Mouse (Mus musculus) layer of hippocampus, adult 11-12 months (tissue): ENCODE measurements at regions not wholly inside any gene's neighbourhood (a gene's known extent, or its start where the extent isn't known, plus 50 kb on each side); places are given as distances from the start of the nearest gene placed in this dataset.
"Not testable (repeated sequence)": the region's sequence is repeated elsewhere in the genome, so short reads cannot be mapped to it uniquely, and the experiment has no call there.

Experiments used
- DNase-seq: peaks from one replicate; pipeline ENCODE4 v3.0.0; 2022; ENCODE audit warnings: low spot score

DNA sequence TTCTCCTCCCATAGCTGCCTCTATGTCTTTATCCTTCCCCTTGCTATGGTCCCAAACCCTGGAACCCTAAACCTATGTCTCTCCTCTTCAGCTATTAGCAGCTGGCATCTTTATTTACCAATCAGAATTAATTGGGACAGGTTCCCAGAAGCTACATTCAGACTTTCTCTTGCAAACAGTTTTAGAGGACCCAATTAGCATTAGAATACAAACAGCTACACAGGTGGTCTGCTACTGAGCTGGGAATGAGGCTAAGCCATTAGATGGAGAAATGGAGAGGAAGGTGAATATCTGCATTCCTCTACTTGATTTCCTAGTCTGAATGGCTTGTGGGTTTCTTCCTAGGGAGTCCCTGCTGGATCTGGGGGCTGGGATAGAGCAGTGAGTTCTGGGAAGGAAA, 611.9 kb downstream of the A830018L16Rik start:
- DNase-seq, result no peak

DNA sequence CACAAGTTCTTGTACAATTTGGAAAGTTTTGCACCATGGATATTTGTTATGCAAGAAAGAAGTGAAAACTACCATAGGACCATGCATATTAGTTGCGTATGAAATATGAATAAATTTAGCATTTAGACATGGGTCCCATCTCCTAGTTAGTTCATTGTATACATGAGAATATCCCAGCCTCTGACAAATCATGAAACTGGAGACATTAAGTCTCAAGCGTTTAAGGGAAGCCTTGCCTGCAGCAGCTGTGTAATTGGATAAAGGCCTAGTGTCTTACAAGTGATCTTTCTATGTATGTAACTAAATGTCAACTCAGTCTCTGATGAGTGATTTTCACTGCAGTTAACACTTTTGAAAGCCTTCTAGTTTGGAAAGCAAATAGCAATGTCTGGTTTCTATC, 613.5 kb downstream of the A830018L16Rik start:
- no peak for DNase-seq

DNA sequence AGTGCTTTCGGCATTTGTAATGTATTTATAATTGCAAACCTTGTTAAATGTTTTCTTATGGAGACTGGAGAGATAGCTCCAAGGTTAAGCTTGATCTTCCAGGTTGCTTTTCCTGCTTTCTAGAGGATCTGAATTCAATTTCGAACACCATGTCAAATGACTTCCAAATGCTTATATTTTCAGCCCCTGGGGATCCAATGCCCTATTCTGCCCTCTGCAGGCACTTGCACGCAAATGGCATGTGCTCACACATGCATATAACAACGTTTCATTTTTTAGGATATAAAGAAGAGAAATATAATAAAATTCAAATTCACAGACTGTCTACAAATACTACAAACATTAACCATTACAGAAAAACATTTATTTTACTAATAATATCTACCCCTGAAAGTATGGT, 614.2 kb downstream of the A830018L16Rik start:
- no peak for DNase-seq

DNA sequence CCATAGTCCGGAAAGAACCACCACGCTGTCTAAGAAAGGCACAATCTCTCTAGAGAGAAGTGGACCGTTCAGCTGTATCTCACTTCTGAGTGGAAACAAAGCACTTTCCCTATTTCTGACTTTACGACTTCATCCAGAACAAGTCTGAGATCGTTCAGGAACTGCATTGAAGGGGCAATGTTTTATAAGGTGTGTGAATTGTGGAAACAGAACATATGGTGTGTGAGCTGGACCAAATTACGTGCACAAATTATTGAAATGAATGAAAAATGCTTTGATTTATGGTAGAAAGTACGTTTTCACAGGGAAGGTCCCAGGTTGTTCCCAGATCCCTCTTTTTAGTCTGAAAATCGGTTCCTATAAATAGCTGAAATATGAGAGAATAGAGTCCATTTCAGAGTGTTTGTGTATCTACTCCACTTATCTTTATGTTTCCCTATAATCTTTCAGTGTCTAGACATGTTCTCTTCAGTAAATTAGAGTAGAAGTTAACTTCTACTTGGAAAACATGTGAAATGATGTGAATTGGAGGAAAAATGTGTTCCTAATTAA, 638.1 kb downstream of the A830018L16Rik start:
- no peak for DNase-seq

DNA sequence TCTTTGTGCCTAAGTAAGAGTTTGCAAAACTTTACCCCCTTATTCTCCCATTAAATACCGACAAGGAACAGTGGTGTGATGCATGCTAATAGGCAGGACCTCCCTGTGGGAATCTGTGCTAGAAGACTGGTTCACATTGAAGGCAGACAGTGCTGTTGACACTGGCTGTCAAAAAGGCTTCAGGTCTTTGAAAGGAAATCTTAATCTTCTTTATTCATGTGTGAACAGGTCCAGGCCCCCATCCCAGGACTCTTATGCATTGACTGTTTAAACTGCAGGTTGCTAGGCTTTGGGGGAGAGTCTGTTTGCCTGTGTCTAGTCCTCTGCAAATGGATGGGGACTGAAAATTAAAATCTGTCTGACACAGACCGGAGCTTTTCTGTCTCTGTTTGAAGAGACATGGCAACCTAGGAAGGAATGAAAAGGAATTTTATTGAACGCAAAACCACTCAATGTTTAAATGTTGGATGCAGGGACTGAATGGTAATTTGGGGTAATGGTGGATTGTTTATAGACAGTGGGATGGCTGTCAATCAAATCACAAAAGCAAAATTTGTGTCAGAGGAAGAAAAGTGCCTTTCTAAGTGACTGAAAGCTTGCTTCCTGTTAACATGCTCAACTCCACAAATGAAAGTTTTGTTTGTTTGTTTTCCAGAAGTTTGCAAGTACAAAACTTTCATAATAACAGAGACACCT, 642.1 kb downstream of the A830018L16Rik start:
- DNase-seq, result no peak

DNA sequence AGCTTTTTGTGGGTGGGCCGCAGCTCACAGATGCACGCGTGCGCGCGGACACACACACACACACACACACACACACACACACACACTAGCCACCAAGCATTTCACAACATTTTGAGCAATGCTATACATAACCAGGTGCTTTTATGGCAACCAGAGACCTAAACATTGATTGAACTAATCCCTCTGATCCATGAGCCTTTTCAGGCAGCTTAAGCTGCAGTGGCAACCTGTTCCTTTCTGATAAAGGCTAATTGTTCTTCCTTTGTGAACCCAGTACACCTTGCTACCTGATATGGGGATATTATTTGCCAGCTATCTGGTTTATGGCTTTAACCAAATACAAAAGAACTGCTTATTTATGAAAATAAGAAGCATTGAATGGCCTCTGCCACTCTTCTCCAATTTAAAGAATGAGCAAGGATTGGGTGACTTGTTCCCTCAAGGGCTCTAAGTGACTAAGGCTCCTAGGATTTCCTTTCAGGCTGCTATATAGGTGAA, 651.2 kb downstream of the A830018L16Rik start:
- no peak for DNase-seq

DNA sequence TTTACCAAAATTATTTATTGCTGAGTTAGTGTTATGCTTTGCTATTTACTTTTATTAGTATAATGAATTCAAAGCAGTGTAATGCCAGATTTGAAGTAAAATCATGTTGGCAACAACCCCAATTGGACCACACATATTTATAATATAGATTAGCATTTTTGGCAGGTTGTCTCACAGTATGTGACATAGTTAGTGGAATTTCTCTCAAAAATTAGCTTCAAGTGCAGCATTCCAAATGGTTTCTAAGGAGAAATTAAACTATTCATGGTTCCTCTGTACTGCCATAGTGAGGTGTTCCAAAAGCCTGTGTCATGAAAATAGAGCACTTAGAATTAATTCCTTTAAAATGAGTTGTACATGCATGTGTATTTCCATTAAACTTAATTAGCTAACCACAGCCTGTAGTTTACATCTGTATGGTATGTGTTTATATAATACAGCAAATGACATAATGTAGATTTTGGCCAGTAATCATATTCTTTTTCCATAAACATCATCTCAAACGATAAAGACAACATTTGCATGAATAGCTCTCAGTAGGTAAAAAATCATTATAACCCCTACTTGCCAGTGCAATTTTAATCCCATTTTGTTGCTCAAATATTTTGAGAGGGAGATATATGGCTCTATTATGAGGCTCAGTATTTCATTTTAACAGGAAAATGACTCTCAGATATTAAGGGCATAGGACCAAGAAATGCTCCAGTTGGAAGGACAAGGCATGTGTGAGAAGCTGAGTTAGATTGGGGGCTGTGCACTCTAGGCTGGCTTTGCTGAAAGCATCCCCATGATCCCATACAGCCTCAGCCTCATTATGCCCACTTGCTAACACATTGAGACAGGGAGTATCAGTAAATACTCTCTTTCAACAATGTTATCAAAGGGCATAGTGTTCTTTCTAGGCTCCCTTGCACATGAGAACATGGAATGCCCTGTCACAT, 678.9 kb downstream of the A830018L16Rik start:
- no peak for DNase-seq

DNA sequence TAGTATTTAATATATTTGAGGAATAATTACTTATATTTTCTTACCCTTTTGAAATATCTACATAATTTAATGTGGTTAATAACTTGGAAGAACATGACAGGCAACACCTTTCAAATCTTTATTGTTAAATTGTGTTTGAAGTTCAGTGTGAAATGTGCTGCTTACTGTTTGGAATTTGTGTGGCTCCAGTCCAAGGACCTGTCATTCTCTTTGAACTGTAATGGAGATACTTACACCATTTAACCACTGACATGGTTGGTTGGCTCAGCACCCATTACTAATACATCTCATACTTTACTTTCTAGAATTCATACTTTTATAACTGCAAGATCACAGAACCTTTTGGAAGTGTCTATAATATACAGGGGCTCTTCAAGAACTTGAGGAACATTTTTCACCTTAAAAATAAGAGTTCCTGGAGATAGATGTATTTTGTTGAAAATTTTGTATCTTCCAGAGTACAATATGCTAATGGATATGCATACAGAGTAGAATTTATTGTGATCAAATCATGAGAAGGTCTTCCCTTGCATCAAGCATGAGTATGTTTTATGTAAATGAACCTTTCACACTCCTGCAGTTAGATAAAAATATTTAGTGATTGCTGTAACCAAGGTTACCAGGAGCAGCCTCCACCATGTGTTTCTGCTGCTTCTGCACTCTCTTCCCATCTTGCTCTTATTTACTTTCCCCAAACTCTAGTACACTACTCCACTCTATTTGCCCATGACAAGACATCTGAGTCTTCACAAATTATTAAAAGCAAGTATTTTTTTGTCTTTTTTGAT, 701.3 kb downstream of the A830018L16Rik start:
- no peak for DNase-seq

DNA sequence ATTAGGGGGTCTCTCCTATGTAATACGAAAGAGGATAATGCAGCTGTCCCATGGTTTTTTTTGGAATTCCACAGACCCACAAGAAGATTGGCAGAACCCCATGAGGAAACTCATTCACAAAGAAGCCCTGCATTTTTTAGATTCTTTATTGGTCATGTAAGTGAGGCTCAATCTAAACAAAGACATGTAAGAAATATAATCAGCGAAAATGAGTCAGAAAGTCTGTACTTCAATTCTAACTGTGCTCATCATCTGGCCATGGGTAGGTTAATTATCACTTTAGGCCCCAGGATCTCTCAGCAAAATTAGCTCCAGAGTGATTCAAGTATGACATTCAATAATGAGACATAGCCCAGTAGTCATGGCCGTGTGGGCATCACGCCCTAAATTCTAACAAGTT, 703.2 kb downstream of the A830018L16Rik start:
- DNase-seq, result no peak

DNA sequence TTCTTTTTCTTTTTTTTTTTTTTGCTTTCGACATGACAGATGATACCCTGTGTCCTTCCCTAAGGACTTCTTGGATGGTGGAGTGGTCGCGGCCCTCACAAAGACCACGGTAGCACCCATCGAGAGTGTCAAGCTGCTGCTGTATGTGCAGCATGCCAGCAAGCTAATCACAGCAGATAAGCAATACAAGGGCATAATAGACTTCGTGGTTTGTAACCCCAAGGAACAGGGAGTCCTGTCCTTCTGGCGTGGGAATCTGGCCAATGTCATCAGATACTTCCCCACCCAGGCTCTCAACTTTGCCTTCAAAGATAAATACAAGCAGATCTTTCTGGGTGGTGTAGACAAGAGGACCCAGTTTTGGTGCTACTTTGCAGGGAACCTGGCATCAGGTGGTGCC, 707.0 kb downstream of the A830018L16Rik start:
- no peak for DNase-seq

DNA sequence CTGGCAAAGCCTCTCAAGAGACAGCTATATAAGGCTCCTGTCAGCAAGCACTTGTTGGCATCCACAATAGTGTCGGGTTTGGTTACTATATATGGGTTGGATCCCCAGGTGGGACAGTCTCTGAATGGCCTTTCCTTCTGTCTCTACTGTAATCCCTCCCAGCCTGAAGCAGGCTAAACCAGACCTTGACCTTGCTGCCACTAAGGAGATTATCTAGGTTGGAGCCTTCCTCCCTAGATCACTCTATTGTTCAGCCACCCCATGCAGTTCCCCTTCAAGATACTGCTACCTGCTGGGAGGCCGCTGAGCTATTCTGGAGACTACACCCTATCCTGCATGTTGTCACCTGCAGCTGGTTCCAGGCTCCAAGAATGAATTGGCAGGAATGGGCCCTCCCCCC, 712.7 kb downstream of the A830018L16Rik start:
- DNase-seq, result not testable (repeated sequence)

DNA sequence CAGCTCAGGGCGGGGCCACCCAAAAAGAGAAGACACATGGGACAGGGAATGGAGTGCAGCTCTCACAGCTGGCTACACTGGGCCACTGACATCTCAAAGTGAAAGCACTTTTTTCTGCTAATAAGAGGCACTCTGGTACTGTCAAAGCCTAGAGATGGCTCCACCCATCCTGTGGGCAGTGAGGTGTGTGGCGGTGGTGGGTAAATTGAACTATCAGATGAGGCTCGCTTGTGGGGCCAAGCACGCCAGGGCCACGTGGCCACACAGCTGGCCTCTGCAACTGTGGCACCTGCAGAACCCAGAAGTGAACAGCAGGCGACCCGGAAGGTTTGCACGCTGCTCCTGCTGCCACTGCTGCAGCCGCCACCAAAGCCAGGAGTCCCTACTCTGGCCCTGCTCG, 756.6 kb downstream of the A830018L16Rik start:
- no peak for DNase-seq

DNA sequence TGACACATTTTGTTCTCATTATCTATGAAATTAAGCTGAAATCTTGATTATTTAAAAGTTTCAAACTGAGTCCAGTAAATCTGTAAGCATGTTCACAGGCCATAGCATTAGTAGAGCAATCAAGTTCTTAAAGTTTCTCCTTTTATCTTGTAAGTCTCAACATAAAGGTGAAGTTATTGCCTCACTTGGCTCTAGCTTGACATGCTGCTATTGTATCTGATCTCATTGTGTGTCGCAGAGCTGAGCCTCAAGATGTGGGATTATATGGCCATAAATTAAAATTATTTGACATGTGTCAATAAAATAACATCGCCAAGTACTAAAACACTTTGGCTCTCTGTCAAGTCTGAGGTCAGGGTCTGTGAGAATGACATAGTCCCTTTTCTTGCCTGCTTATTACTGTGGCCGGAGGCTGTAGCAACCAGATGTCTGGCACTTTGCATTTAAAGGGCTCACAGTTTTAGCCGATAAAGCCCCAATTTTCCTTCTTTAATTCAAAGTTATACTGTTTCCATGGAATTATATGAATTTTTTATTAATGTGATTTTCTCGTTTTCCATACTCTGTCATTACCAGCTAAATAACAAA, 775.8 kb downstream of the A830018L16Rik start:
- no peak for DNase-seq

DNA sequence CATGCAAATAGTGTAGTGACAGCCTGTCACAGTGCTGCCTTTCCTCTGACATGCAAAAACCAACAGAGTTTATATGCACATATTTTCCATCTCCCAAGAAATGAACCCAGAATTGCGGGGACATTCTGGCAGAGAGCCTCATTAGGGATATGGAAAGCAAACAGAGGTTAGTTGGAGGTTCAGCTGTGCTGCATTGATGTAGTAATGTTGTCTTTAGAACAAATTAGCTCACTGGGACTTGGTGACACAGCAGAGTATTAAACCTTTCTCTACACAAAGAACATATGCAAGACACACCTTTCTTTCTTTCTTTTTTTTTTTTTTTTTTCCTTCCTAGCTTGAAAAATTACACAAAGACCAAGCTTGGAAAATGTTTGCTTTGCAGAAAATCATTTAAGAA, 778.7 kb downstream of the A830018L16Rik start:
- DNase-seq, result no peak

DNA sequence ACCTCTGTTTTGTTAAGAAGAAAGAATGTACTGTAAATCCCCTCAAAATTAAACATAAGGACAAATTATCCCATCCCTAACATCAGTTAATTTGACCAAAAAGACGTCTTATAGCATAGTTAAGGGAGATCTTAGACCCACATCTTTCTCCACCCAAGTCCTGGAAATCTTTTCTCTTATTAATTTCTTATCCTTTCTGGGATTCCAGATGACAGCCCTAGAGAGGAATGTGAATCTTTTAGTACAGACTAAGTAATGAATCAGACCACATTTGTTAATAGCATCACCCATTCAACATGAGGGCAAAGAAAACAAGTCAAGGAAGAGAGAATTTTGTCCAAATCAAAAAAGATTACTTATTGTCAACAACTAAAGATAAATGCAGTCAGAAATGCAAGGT, 817.2 kb downstream of the A830018L16Rik start:
- no peak for DNase-seq

DNA sequence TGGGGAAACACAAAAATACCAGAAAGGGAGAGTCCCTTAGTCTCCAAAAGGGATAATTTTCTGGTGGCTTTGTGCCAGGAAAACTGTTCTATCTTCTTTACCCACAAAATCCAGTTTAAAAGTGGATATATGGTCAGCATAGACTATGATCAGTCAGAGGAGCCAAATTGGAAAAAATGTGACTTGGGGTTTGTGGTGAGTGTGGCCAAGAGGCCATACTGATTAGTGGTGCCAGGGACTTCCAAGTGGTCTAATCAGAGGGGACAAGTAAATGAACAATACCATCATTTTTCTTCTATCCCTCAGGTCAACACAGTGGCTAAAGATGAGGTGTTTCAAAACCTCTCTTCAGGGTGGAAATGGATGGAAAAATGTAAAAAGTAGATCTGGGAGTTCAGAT, 828.2 kb downstream of the A830018L16Rik start:
- DNase-seq, result no peak

DNA sequence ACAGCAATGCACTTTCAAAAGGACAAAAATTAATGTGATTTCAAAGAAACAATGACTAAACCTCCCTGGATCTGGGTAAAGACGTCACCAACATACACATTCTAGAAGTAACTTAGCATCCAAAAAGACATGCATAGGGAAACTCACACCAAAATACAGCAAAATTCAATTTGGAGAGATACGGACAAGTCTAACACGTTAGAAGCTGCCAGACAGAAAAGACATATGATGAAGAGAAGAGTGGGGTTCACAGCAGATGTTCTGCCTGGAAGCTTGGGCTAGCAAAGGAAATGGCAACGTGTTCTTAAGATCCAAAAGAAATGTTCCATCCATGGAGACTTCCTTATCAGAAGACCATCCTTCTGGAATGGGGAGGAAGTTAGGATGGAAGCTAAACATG, 868.6 kb downstream of the A830018L16Rik start:
- DNase-seq, result no peak

DNA sequence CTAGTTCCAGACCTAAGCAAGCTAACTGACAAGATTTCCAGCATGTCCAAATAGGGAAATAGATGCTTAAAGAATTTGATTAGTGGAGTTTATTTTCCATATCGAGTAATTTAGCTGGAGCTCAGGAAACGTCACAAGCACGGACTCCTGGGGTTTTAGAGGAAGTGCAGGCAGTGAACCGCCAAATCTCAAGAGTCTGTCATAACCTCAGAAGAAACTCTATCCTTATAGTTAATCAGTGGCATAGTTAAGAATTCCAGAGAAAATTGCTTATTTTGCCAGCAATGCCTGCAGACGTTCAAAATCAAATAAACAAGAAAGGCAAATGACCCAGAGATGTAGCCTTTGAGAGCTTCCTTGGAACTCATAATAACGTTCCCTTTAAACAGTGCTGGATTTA, 871.6 kb downstream of the A830018L16Rik start:
- no peak for DNase-seq

DNA sequence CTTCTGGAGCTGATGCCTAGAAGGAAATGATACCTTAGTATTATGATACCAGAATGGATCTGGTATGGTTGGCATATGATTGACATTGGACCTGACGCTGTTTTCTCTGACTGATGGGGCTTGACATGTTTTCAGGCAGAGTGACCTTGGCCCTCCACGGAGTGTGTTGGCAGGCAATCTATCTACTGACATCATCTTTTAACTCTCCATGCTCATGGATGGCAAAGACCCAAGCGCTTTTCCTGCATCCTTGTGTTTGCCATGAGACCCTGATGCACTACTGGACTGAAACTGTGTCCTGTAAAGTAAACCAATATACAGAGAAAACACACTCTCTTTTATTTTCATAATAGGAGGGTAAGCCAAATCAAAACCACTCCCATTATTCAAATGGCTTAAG, 872.1 kb downstream of the A830018L16Rik start:
- no peak for DNase-seq

DNA sequence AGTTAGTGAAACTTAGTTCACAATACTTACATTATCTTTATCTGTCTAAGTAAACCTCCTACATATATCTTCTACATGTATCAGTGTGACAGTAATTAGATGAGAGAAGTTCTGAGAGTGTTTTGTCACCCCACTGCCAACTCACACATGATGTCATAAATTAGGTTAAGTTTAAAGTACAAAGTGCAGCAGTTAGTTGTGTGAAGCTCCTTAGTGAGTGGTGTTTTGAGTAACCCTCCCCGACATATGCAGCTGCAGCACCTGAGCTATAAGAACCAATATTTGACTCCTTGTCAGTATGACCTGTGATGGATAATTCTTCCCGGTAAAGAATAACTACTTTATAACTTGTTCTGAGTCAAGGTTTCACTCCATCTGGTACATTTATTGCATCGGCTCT, 874.6 kb downstream of the A830018L16Rik start:
- no peak for DNase-seq

DNA sequence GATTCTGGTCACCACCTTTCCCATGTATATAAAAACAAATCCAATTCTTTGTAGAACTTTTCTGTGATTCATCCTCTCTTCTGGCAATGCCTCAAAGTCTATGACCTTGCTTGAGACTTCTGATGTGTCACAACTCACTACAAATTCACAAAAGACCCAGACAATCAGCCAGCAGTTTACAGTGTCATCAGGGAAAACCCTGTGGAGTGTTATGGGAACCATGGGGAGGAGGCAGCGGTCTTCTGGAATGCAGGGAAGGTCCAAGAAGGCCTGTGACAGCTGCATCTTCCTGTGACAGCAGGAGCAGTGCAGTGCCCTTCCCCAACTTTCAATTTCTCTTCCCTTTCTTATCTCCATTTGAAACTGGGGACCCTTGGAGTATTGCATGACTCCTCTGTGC, 877.9 kb downstream of the A830018L16Rik start:
- DNase-seq, result no peak

DNA sequence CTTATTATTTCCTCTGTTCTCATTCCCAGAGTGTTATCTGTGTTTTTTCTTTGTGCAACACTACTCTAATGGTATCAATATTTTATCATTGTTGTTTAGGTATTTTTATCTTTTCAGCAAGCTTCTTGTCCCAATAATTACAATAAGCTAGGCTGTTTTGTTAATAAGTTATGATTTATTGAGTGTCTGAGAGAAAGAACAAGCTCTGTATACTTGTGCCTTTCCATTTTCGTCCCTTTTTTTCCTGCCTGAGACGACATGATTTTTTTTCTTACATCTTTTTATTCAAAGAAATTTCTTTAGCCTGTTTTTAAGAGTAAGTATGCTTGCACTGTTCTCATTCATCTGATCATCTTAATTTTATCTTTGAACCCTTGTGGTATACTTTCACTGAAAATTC, 904.1 kb downstream of the A830018L16Rik start:
- no peak for DNase-seq
